Mouse (Mus musculus) brain, adult 2 months (tissue): ENCODE measurements around the gene Fuz.
A peak's percentile ranks its signal among the peaks of the same experiment; 100 is the strongest.

ENCODE experiments used
- DNase-seq: peaks from one replicate; pipeline ENCODE4 v3.0.0; 2011; ENCODE audit warnings: low read depth, low spot score

Gene Fuz

DNA sequence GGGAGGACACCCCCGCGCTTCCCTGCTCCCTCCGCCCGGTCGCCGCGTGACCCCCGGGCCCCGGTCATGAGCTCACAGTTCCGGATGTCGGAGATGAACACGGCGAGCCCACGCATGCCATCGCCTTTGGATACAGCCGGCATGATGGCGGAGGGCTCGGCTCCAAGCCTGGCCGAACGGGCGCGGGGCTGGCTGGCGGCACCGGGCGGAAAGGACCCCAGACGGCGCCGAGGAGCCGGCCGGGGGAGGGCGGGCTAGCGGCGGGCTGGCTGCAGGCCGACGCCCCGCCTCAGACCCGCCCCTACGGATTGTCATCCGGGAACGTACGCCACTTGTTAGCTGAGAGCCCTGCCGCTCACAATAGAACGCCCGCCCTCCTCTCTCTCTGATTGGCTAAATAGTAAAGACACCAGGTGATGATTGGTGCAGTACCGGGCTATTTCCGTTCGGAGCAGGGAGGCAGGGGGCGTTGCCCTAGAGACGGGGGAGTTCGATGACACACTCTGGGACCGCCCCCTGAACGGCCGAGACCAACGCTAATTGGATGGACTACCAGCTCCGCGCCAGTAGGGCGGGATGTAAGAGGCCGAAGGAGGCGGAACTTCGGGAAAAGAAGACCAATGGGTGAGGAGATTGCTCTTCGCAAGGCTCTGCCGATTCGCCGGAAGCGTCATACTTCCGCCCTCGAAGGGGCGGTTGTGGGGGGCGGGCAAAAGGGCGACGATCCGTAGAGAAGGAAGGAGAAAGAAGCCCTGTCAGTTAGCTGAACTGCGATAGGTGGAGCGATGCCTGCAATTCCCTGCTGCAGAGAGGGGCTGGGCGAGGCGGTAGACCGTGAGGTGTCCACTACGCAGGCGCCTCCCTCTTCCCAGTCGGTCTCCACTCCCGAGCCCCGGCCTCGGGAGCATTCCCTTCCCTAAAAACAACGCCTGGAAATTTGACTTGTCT, 33.6 kb downstream of the Fuz start, which contains the start of gene Ap2a1:
Gene Ap2a1, minus strand, starts transcription at position 293 of the 948 bp plus-strand sequence.
- peak; percentile 100 for DNase-seq

GRCm38 (mm10) chr7:44938680-44939079, 42.8 kb downstream of the Fuz start:
- no peak for DNase-seq

DNA sequence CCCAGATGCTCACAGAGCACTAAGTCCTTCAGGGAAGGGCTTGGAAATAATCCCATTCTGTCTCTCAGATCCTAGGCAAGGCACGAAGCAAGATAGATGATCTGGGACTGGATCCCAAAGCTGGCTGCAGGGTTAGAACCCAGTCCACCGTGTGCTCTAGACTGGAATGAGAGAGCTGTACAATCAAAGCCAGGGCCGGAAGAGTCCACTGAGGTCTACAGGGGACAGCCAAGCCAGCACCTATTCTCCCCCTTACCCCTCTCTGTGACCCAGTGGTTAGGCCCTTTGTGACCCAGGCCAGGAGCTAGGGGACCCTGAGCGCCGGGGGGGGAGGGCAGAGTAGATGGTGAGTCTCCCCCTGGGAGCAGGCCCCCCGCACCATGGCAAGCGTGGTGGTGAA, 47.0 kb downstream of the Fuz start, which contains the start of gene Tsks:
Gene Tsks, plus strand, starts transcription at position 301 of the 400 bp plus-strand sequence.
- no peak for DNase-seq

DNA sequence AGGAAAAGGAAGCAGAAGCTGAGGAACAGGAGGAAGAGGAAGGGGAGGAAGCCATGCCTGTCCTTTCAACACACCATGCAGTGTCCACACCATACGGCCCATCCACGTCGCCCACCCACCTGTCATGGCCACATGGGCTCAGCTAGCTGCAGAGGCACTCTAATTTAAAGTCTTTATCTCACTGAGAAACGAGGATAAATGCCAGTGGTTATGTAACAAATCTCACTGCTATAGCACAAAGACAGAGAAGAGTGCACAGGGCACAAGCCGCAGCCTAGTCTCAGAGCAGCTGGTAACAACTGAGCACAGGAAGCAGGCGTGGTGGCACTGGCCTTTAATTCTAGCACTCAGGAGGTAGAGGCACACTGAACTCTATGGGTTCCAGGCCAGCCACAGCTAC, 54.0 kb downstream of the Fuz start:
- DNase-seq: peak; percentile 64

DNA sequence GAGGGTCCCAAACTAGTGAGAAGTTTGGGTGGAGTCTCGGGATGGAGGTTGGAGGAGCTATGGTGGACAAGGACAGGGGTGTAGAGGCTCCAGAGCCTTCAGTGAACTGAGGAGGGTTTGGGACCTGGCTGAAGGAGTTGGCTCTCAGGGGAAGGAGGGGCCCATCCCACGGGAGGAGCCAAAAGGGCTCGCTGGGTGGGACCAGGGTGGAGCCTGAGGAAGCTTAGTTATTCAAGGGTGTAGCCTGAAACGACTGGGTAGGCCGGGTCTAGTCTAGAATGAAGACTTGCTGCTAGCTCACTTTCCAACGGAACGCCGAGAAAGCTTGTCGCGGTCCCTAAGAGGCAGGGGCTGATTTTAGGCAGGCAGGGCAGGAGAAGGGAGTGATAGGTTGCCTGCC, 56.1 kb downstream of the Fuz start:
- DNase-seq: peak; percentile 54
